Mouse (Mus musculus) brain, embryonic 14.5 days (tissue): Measurements from ENCODE around the gene Dnajc12.

Experiments
- CTCF ChIP-seq: fragments of 200-500 bp; IDR thresholded peaks from 2 replicates; pipeline ENCODE4 v1.5.1; 2012; ENCODE audit warnings: inconsistent platforms, mild to moderate bottlenecking, moderate library complexity, borderline replicate concordance; ENCODE audit not compliant: insufficient read depth, insufficient read length; ENCODE audit errors: extremely low read depth
- POLR2A ChIP-seq: fragments of 200-500 bp; IDR thresholded peaks from 2 replicates; pipeline ENCODE4 v1.6.1; 2012; ENCODE audit warnings: mild to moderate bottlenecking, inconsistent platforms, borderline replicate concordance; ENCODE audit not compliant: poor library complexity, insufficient read depth, insufficient read length, severe bottlenecking; ENCODE audit errors: extremely low read depth

DNA sequence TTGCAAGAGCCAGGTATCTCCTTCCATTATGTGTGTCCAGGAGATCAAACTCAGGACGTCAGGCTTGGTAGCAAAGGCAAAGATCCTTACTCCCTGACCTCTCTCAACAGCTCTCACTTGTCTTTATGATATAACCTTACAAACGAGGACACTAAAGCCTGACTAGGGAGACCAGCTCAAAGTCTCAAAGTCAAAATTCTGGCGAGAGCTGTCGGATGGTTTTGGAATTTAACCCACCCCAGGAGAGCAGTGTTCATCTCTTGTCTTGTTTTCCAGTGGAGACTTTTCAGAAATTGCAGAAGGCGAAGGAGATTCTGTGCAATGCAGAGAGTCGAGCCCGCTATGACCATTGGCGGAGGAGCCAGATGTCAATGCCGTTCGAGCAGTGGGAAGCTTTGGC lies 14.7 kb downstream of the Dnajc12 start:
- TF ChIP-seq CTCF (no peak), POLR2A (no peak)
